Comparison of ENCODE assay signal across 9 mouse cellular contexts in genomic region chr15:12680750-12681149, GRCm38 (mm10). TPM values are rescaled to one million over a fixed set of nuclear protein-coding genes. Genes with fewer than 3 reads are reported as not detected.
DNase-seq lines count a peak whose midpoint lies in the region; ATAC-seq and TF ChIP-seq lines count a peak whose summit lies in the region.
"Had no signal": no experiment of that assay in that cellular context is flagged by ENCODE, and none has a peak within 500 bp of the region (broad histone marks: within the 10 kb centered on the region; RNA-seq: fewer than 3 reads in every experiment).

No protein-coding gene starts in this region.

- H3K4me1 ChIP-seq in limb, embryonic 14.5 days (ENCODE audit: control insufficient read depth, insufficient read depth, low read length), result peaks cover 8% of the 10 kb centered on the region; the same call in 1 of the 2 replicates
- H3K4me1 ChIP-seq: neural tube, embryonic 13.5 days had no signal

- no peak overlapping the region for H3K4me3 ChIP-seq in limb, embryonic 14.5 days (replicated peaks; ENCODE audit: low read length)
- H3K4me3 ChIP-seq: neural tube, embryonic 13.5 days had no signal

- no peaks in the 10 kb centered on the region for H3K27me3 ChIP-seq in limb, embryonic 14.5 days (ENCODE audit: control insufficient read depth, insufficient read depth, low read length)
- H3K27me3 ChIP-seq: neural tube, embryonic 13.5 days had no signal

- peak overlapping the region; percentile 29 for H3K4me2 ChIP-seq in limb, embryonic 14.5 days (replicated peaks; ENCODE audit: low read depth, low read length, severe bottlenecking)
- H3K4me2 ChIP-seq: neural tube, embryonic 13.5 days had no signal

- no peak for TF ChIP-seq POLR2A in limb, embryonic 14.5 days (IDR thresholded peaks at IDR 0.05; ENCODE audit: borderline replicate concordance, extremely low read depth, insufficient read depth, insufficient read length)

- H3K36me3 ChIP-seq in limb, embryonic 14.5 days (ENCODE audit: control insufficient read depth, insufficient read depth, low read length), result no peaks in the 10 kb centered on the region
- H3K36me3 ChIP-seq: neural tube, embryonic 13.5 days had no signal

- WGBS in limb, embryonic 14.5 days, result 13% methylated on average over 7 of the region's 7 CpGs

- ATAC-seq in limb, embryonic 14.5 days (ENCODE audit: low FRiP score, low read depth), result peak; percentile 80
- ATAC-seq in cerebellum, adult (ENCODE audit: insufficient number of reproducible peaks, low FRiP score, low TSS enrichment), result no peak
- ATAC-seq in activated CD4-positive, CD25-positive, alpha-beta regulatory T cell, adult 4 months, result no peak

- H3K9ac ChIP-seq in limb, embryonic 14.5 days (ENCODE audit: low read depth, low read length, severe bottlenecking), result no peak overlapping the region
- H3K9ac ChIP-seq: neural tube, embryonic 13.5 days had no signal

- H3K9me3 ChIP-seq in limb, embryonic 14.5 days (ENCODE audit: control insufficient read depth, low read length), result no peaks in the 10 kb centered on the region
- H3K9me3 ChIP-seq: neural tube, embryonic 13.5 days had no signal

- peak overlapping the region; percentile 69; the same call in 1 of the 2 replicates for H3K27ac ChIP-seq in limb, embryonic 14.5 days (replicated peaks; ENCODE audit: low read depth, low read length)
- H3K27ac ChIP-seq: neural tube, embryonic 13.5 days had no signal

- peak; percentile 14 for DNase-seq in adrenal gland, postnatal 10 days
- DNase-seq in adrenal gland, adult 8-10 months, result no peak
- DNase-seq in ovary, postnatal 14 days (ENCODE audit: low spot score), result peak; percentile 27
- no peak for DNase-seq in ovary, adult 18-20 months (ENCODE audit: low spot score)
- peak; percentile 79 for DNase-seq in limb, embryonic 14.5 days (ENCODE audit: low spot score)
- DNase-seq in cerebellum, adult 18-20 months, result no peak

RNA-seq across cellular contexts. Expression of gene Pdzd2, which starts 59.0 kb away (rescaled TPM):
- total RNA-seq in adrenal gland, postnatal 10 days (2021), result 10 to 100 TPM; 26.2 to 44.2 TPM
- 10 to 100 TPM; 14.8 to 29.7 (median 21.7) TPM for total RNA-seq in adrenal gland, adult 8-10 months (2022)
- polyA plus RNA-seq in limb, embryonic 14.5 days (2012; rRNA removed), result 14.6 and 15.9 TPM in 2 replicates
- 26.4 and 28.6 TPM in 2 replicates for polyA plus RNA-seq in limb, embryonic 14.5 days (2014; fragmentation: Nextera tagmentation; extraction: Ambion mirVana)
- polyA plus RNA-seq in activated CD4-positive, CD25-positive, alpha-beta regulatory T cell, adult 4 months (2017; shearing (Covaris generic)), result under 1 TPM; 0.17 to 0.26 TPM

Comparison
In these comparisons a context has a peak if more than half of its experiments do, and no peak if none do; other contexts are left out.
1. DNase-seq: peak in adrenal gland, postnatal 10 days (single experiment), ovary, postnatal 14 days (single experiment) and limb, embryonic 14.5 days (single experiment); none in adrenal gland, adult 8-10 months (single experiment), ovary, adult 18-20 months (single experiment) and cerebellum, adult 18-20 months (0 of 2).